Mouse (Mus musculus): ENCODE measurements around the gene Fkbp4. TPM values are rescaled to one million over a fixed set of nuclear protein-coding genes. Genes with fewer than 3 reads are reported as not detected.

The Fkbp4 gene
- polyA plus RNA-seq (2012; rRNA removed): 85.8 and 106 TPM in 2 replicates

- WGBS: 1% methylated on average over 59 of the region's 67 CpGs
- peaks cover 13% of the 10 kb centered on the region for H3K4me1 ChIP-seq (ENCODE audit: control insufficient read depth, insufficient read depth, low read length)
- H3K4me3 ChIP-seq (replicated peaks; ENCODE audit: extremely low read depth, low read depth, low read length): peak within 1 kb of the TSS; percentile 70
- peak; percentile 93 for DNase-seq
- TF ChIP-seq POLR2A (IDR thresholded peaks at IDR 0.05; ENCODE audit: borderline replicate concordance, extremely low read depth, low read depth, low read length): peak; percentile 87; the same call in 1 of the 2 replicates
- TF ChIP-seq CTCF (IDR thresholded peaks at IDR 0.05; ENCODE audit: insufficient read depth, low read length): no peak
Observed at GRCm38 (mm10) chr6:128438317-128438870, at the start of gene Fkbp4. TSS of gene Fkbp4 (minus strand) at chr6:128438677.

GRCm38 (mm10) chr6:128487736-128488135, 49.3 kb upstream of the Fkbp4 start:
- WGBS: 80% methylated on average over 11 of the region's 11 CpGs
- Histone ChIP-seq H3K4me1 (ENCODE audit: control insufficient read depth, insufficient read depth, low read length) (no peaks in the 10 kb centered on the region), H3K4me3 (replicated peaks; ENCODE audit: extremely low read depth, low read depth, low read length) (no peak overlapping the region)
- TF ChIP-seq CTCF (IDR thresholded peaks at IDR 0.05; ENCODE audit: insufficient read depth, low read length) (no peak), POLR2A (IDR thresholded peaks at IDR 0.05; ENCODE audit: borderline replicate concordance, extremely low read depth, low read depth, low read length) (no peak)
- DNase-seq: no peak

GRCm38 (mm10) chr6:128479463-128480454, 41.3 kb upstream of the Fkbp4 start:
- peak; percentile 99 for TF ChIP-seq CTCF (IDR thresholded peaks at IDR 0.05; ENCODE audit: insufficient read depth, low read length)
- TF ChIP-seq POLR2A (IDR thresholded peaks at IDR 0.05; ENCODE audit: borderline replicate concordance, extremely low read depth, low read depth, low read length): no peak
- Histone ChIP-seq H3K4me1 (ENCODE audit: control insufficient read depth, insufficient read depth, low read length) (no peaks in the 10 kb centered on the region), H3K4me3 (replicated peaks; ENCODE audit: extremely low read depth, low read depth, low read length) (no peak overlapping the region)
- 14% methylated on average over 26 of the region's 26 CpGs for WGBS
- DNase-seq: peak; percentile 96

- no peak for DNase-seq
- WGBS: 25% methylated on average over 4 of the region's 4 CpGs
- no peak overlapping the region for H3K4me3 ChIP-seq (replicated peaks; ENCODE audit: extremely low read depth, low read depth, low read length)
- no peaks in the 10 kb centered on the region for H3K4me1 ChIP-seq (ENCODE audit: control insufficient read depth, insufficient read depth, low read length)
- TF ChIP-seq CTCF (IDR thresholded peaks at IDR 0.05; ENCODE audit: insufficient read depth, low read length) (no peak), POLR2A (IDR thresholded peaks at IDR 0.05; ENCODE audit: borderline replicate concordance, extremely low read depth, low read depth, low read length) (no peak)
Observed at GRCm38 (mm10) chr6:128477495-128477894, 39.0 kb upstream of the Fkbp4 start.

GRCm38 (mm10) chr6:128474112-128474511, 35.6 kb upstream of the Fkbp4 start:
- no peak for DNase-seq
- Histone ChIP-seq H3K4me1 (ENCODE audit: control insufficient read depth, insufficient read depth, low read length) (no peaks in the 10 kb centered on the region), H3K4me3 (replicated peaks; ENCODE audit: extremely low read depth, low read depth, low read length) (no peak overlapping the region)
- TF ChIP-seq POLR2A (IDR thresholded peaks at IDR 0.05; ENCODE audit: borderline replicate concordance, extremely low read depth, low read depth, low read length) (no peak), CTCF (IDR thresholded peaks at IDR 0.05; ENCODE audit: insufficient read depth, low read length) (no peak)
- WGBS: 82% methylated on average over 6 of the region's 6 CpGs

GRCm38 (mm10) chr6:128469451-128469850, 31.0 kb upstream of the Fkbp4 start:
- no peaks in the 10 kb centered on the region for H3K4me1 ChIP-seq (ENCODE audit: control insufficient read depth, insufficient read depth, low read length)
- DNase-seq: peak; percentile 26
- H3K4me3 ChIP-seq (replicated peaks; ENCODE audit: extremely low read depth, low read depth, low read length): no peak overlapping the region
- WGBS: 6% methylated on average over 10 of the region's 12 CpGs
- no peak for TF ChIP-seq POLR2A (IDR thresholded peaks at IDR 0.05; ENCODE audit: borderline replicate concordance, extremely low read depth, low read depth, low read length)
- TF ChIP-seq CTCF (IDR thresholded peaks at IDR 0.05; ENCODE audit: insufficient read depth, low read length): peak; percentile 41; the same call in 1 of the 2 replicates

- Histone ChIP-seq H3K4me1 (ENCODE audit: control insufficient read depth, insufficient read depth, low read length) (no peaks in the 10 kb centered on the region), H3K4me3 (replicated peaks; ENCODE audit: extremely low read depth, low read depth, low read length) (no peak overlapping the region)
- DNase-seq: no peak
- TF ChIP-seq POLR2A (IDR thresholded peaks at IDR 0.05; ENCODE audit: borderline replicate concordance, extremely low read depth, low read depth, low read length): no peak
- 43% methylated on average over 2 of the region's 2 CpGs for WGBS
Observed at GRCm38 (mm10) chr6:128467298-128467697, 28.8 kb upstream of the Fkbp4 start.

GRCm38 (mm10) chr6:128466563-128466962, 28.1 kb upstream of the Fkbp4 start:
- H3K4me1 ChIP-seq (ENCODE audit: control insufficient read depth, insufficient read depth, low read length): no peaks in the 10 kb centered on the region
- no peak for DNase-seq
- no peak for TF ChIP-seq CTCF (IDR thresholded peaks at IDR 0.05; ENCODE audit: insufficient read depth, low read length)
- no peak for TF ChIP-seq POLR2A (IDR thresholded peaks at IDR 0.05; ENCODE audit: borderline replicate concordance, extremely low read depth, low read depth, low read length)
- 69% methylated on average over 3 of the region's 3 CpGs for whole genome bisulfite sequencing
- H3K4me3 ChIP-seq (replicated peaks; ENCODE audit: extremely low read depth, low read depth, low read length): no peak overlapping the region

GRCm38 (mm10) chr6:128466043-128466442, 27.6 kb upstream of the Fkbp4 start:
- WGBS: 62% methylated on average over 7 of the region's 7 CpGs
- TF ChIP-seq CTCF (IDR thresholded peaks at IDR 0.05; ENCODE audit: insufficient read depth, low read length): no peak
- no peak for TF ChIP-seq POLR2A (IDR thresholded peaks at IDR 0.05; ENCODE audit: borderline replicate concordance, extremely low read depth, low read depth, low read length)
- Histone ChIP-seq H3K4me1 (ENCODE audit: control insufficient read depth, insufficient read depth, low read length) (no peaks in the 10 kb centered on the region), H3K4me3 (replicated peaks; ENCODE audit: extremely low read depth, low read depth, low read length) (no peak overlapping the region)
- no peak for DNase-seq
